Mouse (Mus musculus): ENCODE data around the gene Psmc3. TPM values are rescaled to one million over a fixed set of nuclear protein-coding genes. Genes with fewer than 3 reads are reported as not detected.

Gene Psmc3
- polyA plus RNA-seq (2017; shearing (Covaris generic)): 189 TPM

DNA sequence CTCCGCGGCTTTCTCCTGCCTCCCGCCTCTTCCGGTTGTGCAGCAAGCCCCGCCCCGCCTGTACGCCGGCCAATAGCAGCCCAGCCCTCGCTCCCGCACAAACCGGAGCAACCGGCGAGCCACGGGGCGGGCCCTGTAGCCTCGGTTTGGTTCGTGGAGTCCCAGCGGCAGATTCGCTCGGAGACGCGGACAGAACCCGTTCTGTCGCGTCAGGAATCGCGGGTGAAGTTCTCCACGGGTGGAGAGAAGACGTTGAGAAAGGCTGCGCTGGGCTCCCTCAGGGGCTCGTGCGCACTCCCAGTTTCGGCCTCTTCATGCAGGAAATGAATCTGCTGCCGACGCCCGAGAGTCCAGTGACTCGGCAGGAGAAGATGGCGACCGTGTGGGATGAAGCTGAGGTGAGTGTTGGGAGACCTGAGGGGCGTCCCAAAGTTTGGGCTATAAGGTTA, at the start of gene Psmc3:
Gene Psmc3, plus strand, starts transcription at position 76 of the 449 bp plus-strand sequence.

DNA sequence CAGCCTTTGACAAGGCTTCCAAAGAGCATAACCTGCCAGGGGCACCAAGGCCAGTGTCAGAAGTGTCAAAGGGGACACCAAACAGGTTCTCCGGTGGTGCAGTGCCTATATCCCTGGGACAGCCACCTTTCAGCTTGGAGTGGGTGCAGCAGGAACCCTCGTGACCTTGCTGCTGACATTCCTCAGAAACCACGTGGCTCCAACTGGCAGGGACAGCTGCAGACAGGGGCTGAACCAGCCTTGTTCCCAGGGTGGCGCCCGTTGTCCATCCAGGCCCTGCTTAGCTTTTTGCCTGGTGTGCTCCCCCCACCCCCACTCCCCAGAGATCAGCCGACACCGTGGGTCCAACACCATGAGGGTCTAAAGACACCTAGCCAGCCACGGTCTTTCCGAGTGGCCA, 18.4 kb upstream of the Psmc3 start, which contains the start of gene Rapsn:
Gene Rapsn, plus strand, starts transcription at position 236 of the 400 bp plus-strand sequence.

GRCm38 (mm10) chr2:91070076-91070800, 16.4 kb downstream of the Psmc3 start, which contains the start of gene Slc39a13:
Gene Slc39a13 (minus strand): TSS chr2:91070417.

DNA sequence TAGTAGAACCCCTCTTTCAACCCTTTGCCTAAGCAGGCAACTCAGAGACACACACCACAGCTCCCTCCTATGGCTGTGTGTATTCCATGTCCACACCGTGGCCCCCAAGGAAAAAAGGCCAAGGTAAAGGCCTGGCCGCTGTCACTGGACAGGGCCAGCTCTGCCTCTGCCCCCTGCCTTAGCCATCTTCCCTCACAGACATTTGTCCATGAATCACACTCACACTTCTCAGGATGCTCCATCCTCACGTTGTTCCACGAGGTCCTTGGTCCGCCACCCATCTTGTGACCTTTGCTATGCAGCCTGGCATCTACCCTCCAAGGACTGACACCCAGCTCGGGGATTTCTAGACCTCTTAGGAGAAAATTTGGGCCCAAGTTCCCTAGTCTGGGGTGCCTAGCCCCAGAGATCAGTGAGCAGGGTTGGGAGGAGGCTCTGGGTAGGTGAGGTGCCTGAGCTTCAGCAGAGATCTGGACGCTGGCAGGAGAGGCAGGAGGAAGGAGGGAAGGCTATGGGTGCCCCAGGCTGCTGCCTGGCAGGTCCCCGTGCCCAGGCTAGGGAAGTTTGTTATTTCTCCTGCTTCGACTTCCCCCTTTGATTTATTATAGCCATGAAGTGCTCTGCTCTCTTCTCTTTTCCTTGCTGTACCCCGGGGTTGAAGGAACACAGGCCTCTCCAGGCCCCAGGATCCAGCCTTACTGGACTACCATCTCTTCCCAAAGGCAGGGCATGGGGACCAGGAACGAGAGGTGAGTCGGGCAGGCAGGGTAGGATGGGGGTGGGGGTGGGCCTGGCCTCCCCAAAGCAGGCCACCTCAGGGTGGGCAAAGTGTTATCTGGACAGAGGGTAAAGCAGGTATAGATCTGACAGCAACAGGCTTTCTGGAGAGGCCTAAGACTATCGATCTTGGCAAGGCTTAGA, 28.2 kb downstream of the Psmc3 start, which contains the start of gene Spi1:
Gene Spi1, plus strand, starts transcription at position 616 of the 921 bp plus-strand sequence.

Other genes starting within 250 kb of the Psmc3 start
- 122 TPM for gene Mtch2, start 206.9 kb upstream of the Psmc3 start, polyA plus RNA-seq (2017; shearing (Covaris generic))
- gene C1qtnf4, start 168.1 kb upstream of the Psmc3 start, polyA plus RNA-seq (2017; shearing (Covaris generic)): 2.3 TPM
- gene Kbtbd4, start 149.3 kb upstream of the Psmc3 start, polyA plus RNA-seq (2017; shearing (Covaris generic)): 26.6 TPM
- 128 TPM for gene Ndufs3, start 149.2 kb upstream of the Psmc3 start, polyA plus RNA-seq (2017; shearing (Covaris generic))
- 173 TPM for gene Celf1, start 113.6 kb upstream of the Psmc3 start, polyA plus RNA-seq (2017; shearing (Covaris generic))
- gene Rapsn, start 18.4 kb upstream of the Psmc3 start, polyA plus RNA-seq (2017; shearing (Covaris generic)): 0.70 TPM
- 17.6 TPM for gene Slc39a13, start 16.4 kb downstream of the Psmc3 start, polyA plus RNA-seq (2017; shearing (Covaris generic))
- gene Spi1, start 28.4 kb downstream of the Psmc3 start, polyA plus RNA-seq (2017; shearing (Covaris generic)): not detected
- 0.09 TPM for gene Mybpc3, start 64.1 kb downstream of the Psmc3 start, polyA plus RNA-seq (2017; shearing (Covaris generic))
- gene Madd, start 129.8 kb downstream of the Psmc3 start, polyA plus RNA-seq (2017; shearing (Covaris generic)): 254 TPM
- 1.5 TPM for gene Nr1h3, start 148.8 kb downstream of the Psmc3 start, polyA plus RNA-seq (2017; shearing (Covaris generic))
- 5.4 TPM for gene Acp2, start 148.9 kb downstream of the Psmc3 start, polyA plus RNA-seq (2017; shearing (Covaris generic))
- 124 TPM for gene Ddb2, start 183.0 kb downstream of the Psmc3 start, polyA plus RNA-seq (2017; shearing (Covaris generic))
- 0.62 TPM for gene Pacsin3, start 201.9 kb downstream of the Psmc3 start, polyA plus RNA-seq (2017; shearing (Covaris generic))
- gene Arfgap2, start 211.0 kb downstream of the Psmc3 start, polyA plus RNA-seq (2017; shearing (Covaris generic)): 112 TPM